17 mouse cellular contexts compared by ENCODE assay signal in genomic region chr6:59456116-59456515, GRCm38 (mm10). TPM values are rescaled to one million over a fixed set of nuclear protein-coding genes. Genes with fewer than 3 reads are reported as not detected.
DNase-seq lines count a peak whose midpoint lies in the region; ATAC-seq lines count a peak whose summit lies in the region.
"Had no signal": no experiment of that assay in that cellular context is flagged by ENCODE, and none has a peak within 500 bp of the region (broad histone marks: within the 10 kb centered on the region; RNA-seq: fewer than 3 reads in every experiment).

No protein-coding gene starts in this region.

- ATAC-seq in neural tube, embryonic 14.5 days (ENCODE audit: low read depth), result peak; percentile 41; the same call in 1 of the 2 replicates
- no peak for ATAC-seq in neural tube, embryonic 15.5 days (ENCODE audit: low FRiP score)
- ATAC-seq: forebrain, embryonic 13.5 days; forebrain, postnatal 0 days had no signal

- no peak overlapping the region for H3K4me3 ChIP-seq in neural tube, embryonic 14.5 days (ENCODE audit: low read depth, low read length)
- no peak overlapping the region for H3K4me3 ChIP-seq in neural tube, embryonic 15.5 days (replicated peaks)
- H3K4me3 ChIP-seq: embryonic facial prominence, embryonic 13.5 days; forebrain, embryonic 13.5 days; gastrocnemius, adult 2 months; heart, embryonic 13.5 days; hindbrain, embryonic 15.5 days had no signal

- H3K27me3 ChIP-seq in neural tube, embryonic 14.5 days (ENCODE audit: control insufficient read depth, insufficient read depth, low read length), result no peaks in the 10 kb centered on the region
- no peaks in the 10 kb centered on the region for H3K27me3 ChIP-seq in neural tube, embryonic 15.5 days (replicated peaks)
- H3K27me3 ChIP-seq: embryonic facial prominence, embryonic 13.5 days; forebrain, embryonic 13.5 days; heart, embryonic 13.5 days; hindbrain, embryonic 15.5 days had no signal

- no peak overlapping the region for H3K9ac ChIP-seq in neural tube, embryonic 14.5 days (replicated peaks; ENCODE audit: low read depth, low read length)
- H3K9ac ChIP-seq in neural tube, embryonic 15.5 days (replicated peaks), result no peak overlapping the region
- H3K9ac ChIP-seq: embryonic facial prominence, embryonic 13.5 days; forebrain, embryonic 13.5 days; forebrain, postnatal 0 days; heart, embryonic 13.5 days; hindbrain, embryonic 15.5 days had no signal

- peak; percentile 7 for DNase-seq in kidney, adult 9 months
- DNase-seq in kidney, adult 8-10 months, result no peak
- DNase-seq in retina, embryonic 14.5 days (ENCODE audit: low spot score), result peak; percentile 74
- no peak for DNase-seq in embryo, embryonic 10.5 days (ENCODE audit: low spot score)
- DNase-seq: adrenal gland, postnatal 14 days; cerebellum, adult 2 months; forebrain, postnatal 0 days; gastrocnemius, adult 2 months; gastrocnemius, postnatal 36 days; heart, adult 11 months; heart, postnatal 36 days had no signal

- no peak overlapping the region for H3K27ac ChIP-seq in neural tube, embryonic 14.5 days (ENCODE audit: low read depth, low read length)
- no peak overlapping the region for H3K27ac ChIP-seq in neural tube, embryonic 15.5 days (replicated peaks)
- H3K27ac ChIP-seq: embryonic facial prominence, embryonic 13.5 days; forebrain, embryonic 13.5 days; gastrocnemius, adult 2 months; heart, embryonic 13.5 days; hindbrain, embryonic 15.5 days had no signal

- WGBS in neural tube, embryonic 14.5 days, result 78% methylated on average over 1 of the region's 1 CpGs
- 67% methylated on average over 1 of the region's 1 CpGs for WGBS in neural tube, embryonic 15.5 days

- H3K4me2 ChIP-seq in neural tube, embryonic 14.5 days (ENCODE audit: low read depth, low read length), result no peak overlapping the region
- H3K4me2 ChIP-seq in neural tube, embryonic 15.5 days, result no peak overlapping the region
- H3K4me2 ChIP-seq: embryonic facial prominence, embryonic 13.5 days; forebrain, embryonic 13.5 days; heart, embryonic 13.5 days; hindbrain, embryonic 15.5 days had no signal

- no peaks in the 10 kb centered on the region for H3K4me1 ChIP-seq in neural tube, embryonic 14.5 days (ENCODE audit: control insufficient read depth, insufficient read depth, low read length)
- no peaks in the 10 kb centered on the region for H3K4me1 ChIP-seq in neural tube, embryonic 15.5 days
- H3K4me1 ChIP-seq: embryonic facial prominence, embryonic 13.5 days; forebrain, embryonic 13.5 days; heart, embryonic 13.5 days; hindbrain, embryonic 15.5 days had no signal

- no peaks in the 10 kb centered on the region for H3K9me3 ChIP-seq in neural tube, embryonic 14.5 days (ENCODE audit: control insufficient read depth, low read length)
- no peaks in the 10 kb centered on the region for H3K9me3 ChIP-seq in neural tube, embryonic 15.5 days (replicated peaks)
- H3K9me3 ChIP-seq: embryonic facial prominence, embryonic 13.5 days; forebrain, embryonic 13.5 days; hindbrain, embryonic 15.5 days had no signal

- H3K36me3 ChIP-seq in neural tube, embryonic 14.5 days (ENCODE audit: control insufficient read depth, insufficient read depth, low read length), result no peaks in the 10 kb centered on the region
- H3K36me3 ChIP-seq in neural tube, embryonic 15.5 days, result no peaks in the 10 kb centered on the region
- H3K36me3 ChIP-seq: embryonic facial prominence, embryonic 13.5 days; heart, embryonic 13.5 days; hindbrain, embryonic 15.5 days had no signal

RNA-seq across cellular contexts. Expression of gene Gprin3, which starts 30.0 kb away (rescaled TPM):
- 6.2 and 9.7 TPM in 2 replicates for polyA plus RNA-seq in neural tube, embryonic 14.5 days (2014; fragmentation: Nextera tagmentation; extraction: Ambion mirVana)
- 7.9 and 9.2 TPM in 2 replicates for polyA plus RNA-seq in neural tube, embryonic 15.5 days (2015; fragmentation: Nextera tagmentation; extraction: Ambion mirVana)

Comparison
In these comparisons a context has a peak if more than half of its experiments do, and no peak if none do; other contexts are left out.
1. DNase-seq: peak in kidney, adult 9 months (single experiment) and retina, embryonic 14.5 days (single experiment); none in kidney, adult 8-10 months (0 of 2) and embryo, embryonic 10.5 days (single experiment).